Mouse (Mus musculus): ENCODE data around the gene C330021F23Rik. TPM values are rescaled to one million over a fixed set of nuclear protein-coding genes. Genes with fewer than 3 reads are reported as not detected.
"Not testable (repeated sequence)": the region's sequence is repeated elsewhere in the genome, so short reads cannot be mapped to it uniquely, and the experiment has no call there.

The C330021F23Rik gene
- total RNA-seq, 2 experiments from 2014 or later = not detected

DNA sequence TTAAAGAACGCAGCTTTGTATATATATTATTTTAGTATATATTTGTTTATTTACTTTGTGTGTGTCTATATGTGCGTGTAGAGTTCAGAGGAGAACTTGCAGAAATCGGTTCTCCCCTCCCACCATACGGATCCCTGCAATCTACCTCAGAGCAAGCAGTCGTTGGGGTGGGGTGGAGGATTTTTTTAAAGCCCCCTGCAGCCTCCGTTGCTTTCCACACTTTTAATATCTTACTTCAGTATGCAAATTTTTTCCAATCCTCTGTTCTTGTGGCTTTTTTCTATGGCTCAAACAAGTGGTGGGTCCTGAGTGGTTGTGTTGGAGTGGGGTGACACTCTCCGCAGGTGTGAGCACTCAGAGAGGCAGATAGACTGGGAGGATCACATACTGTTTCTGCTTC, 588 bp downstream of the C330021F23Rik start:
- TF ChIP-seq CTCF (IDR thresholded peaks at IDR 0.05) = no peak
- no peak overlapping the region for H3K27ac ChIP-seq
- no peak overlapping the region for H3K4me3 ChIP-seq
- intact Hi-C loops (cut with DNase I) = no loop called here
- no peak for DNase-seq (ENCODE audit: extremely low spot score in 1 of 2, low spot score in 2 of 2)

GRCm38 (mm10) chr8:3569784-3570183, 2.0 kb downstream of the C330021F23Rik start:
- TF ChIP-seq CTCF (IDR thresholded peaks at IDR 0.05) = no peak
- no peak for DNase-seq (ENCODE audit: extremely low spot score in 1 of 2, low spot score in 2 of 2)
- Histone ChIP-seq H3K27ac (no peak overlapping the region), H3K4me3 (no peak overlapping the region)
- intact Hi-C loops (cut with DNase I) = no loop called here

GRCm38 (mm10) chr8:3574546-3574945, 6.8 kb downstream of the C330021F23Rik start:
- intact Hi-C loops (cut with DNase I) = no loop called here
- Histone ChIP-seq H3K27ac (no peak overlapping the region), H3K4me3 (no peak overlapping the region)
- no peak for DNase-seq (ENCODE audit: extremely low spot score in 1 of 2, low spot score in 2 of 2)
- TF ChIP-seq CTCF (IDR thresholded peaks at IDR 0.05) = no peak

GRCm38 (mm10) chr8:3576211-3576960, 8.6 kb downstream of the C330021F23Rik start:
- Histone ChIP-seq H3K27ac (no peak overlapping the region), H3K4me3 (no peak overlapping the region)
- no peak for TF ChIP-seq CTCF (IDR thresholded peaks at IDR 0.05)
- no peak for DNase-seq (ENCODE audit: extremely low spot score in 1 of 2, low spot score in 2 of 2)
- intact Hi-C loops (cut with DNase I) = no loop called here

DNA sequence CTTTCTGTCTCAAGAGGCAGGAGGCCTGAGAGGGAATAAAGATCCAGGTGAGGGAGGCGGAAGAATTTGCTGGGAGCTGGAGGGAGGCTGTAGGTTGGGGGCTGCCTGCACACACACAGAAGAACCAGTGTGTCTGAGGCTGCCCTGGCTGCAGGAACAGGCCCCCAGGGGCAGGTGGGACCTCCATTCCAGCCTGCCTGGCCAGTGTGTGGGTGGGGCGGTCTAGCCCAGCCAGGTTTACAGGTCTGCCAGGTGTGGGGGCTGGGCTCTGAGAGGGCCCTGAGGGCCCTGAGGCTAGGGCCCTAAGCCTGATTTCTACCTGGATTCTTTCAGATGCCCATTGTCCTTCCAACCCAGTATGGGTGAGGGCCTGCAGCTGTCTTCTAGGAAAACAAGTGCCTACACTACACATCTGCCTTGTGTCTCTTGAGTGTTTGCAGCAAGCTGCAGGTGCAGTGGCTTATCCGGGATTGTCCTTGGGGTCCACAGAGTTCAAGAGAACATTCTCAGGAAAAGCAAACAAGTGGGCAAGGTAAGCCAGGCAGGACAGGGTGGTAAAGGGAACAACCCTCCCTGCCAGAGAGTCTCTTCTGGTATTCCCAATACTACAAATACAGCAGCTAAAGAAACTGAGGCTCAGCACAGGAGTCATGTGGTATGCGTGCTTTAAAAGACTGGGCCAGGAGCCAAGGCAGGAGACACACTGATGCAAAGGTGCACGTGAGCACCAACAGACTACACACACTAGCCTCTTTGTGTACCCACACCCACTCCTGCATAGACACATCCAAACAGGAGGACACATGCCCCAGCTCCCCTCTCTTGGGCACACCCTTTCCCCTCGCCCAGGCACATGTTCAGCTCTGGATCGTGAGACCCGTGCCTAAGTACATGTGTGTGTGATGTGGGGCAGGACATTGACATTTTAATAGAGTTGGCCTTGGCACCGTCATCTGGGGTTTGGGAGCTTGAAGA, 11.9 kb downstream of the C330021F23Rik start:
- intact Hi-C loops (cut with DNase I) = no loop called here

DNA sequence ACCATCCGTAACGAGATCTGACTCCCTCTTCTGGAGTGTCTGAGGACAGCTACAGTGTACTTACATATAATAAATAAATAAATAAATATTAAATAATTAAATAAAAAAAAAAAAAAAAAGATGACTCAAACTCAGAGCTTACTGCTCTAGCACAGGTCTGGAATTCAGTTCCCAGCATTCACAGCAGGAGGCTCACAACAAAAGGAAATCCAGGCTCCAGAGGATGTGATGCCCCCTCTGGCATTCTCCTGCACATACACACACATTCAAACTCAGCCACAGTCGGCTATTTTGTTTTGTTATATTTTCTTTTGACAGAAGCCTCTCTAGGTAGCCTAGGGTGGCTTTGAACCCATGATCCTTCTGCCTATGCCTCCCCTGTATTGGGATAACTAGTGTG, 14.2 kb downstream of the C330021F23Rik start:
- DNase-seq (ENCODE audit: extremely low spot score in 1 of 2, low spot score in 2 of 2); intact Hi-C loops (cut with DNase I); H3K27ac ChIP-seq; H3K4me3 ChIP-seq: not testable (repeated sequence)

More for the DNA sequence above, 11.9 kb downstream of the C330021F23Rik start:
- TF ChIP-seq CTCF (IDR thresholded peaks at IDR 0.05) = no peak
- no peak overlapping the region for H3K4me3 ChIP-seq
- DNase-seq (ENCODE audit: extremely low spot score in 1 of 2, low spot score in 2 of 2) = no peak
- H3K27ac ChIP-seq = no peak overlapping the region

DNA sequence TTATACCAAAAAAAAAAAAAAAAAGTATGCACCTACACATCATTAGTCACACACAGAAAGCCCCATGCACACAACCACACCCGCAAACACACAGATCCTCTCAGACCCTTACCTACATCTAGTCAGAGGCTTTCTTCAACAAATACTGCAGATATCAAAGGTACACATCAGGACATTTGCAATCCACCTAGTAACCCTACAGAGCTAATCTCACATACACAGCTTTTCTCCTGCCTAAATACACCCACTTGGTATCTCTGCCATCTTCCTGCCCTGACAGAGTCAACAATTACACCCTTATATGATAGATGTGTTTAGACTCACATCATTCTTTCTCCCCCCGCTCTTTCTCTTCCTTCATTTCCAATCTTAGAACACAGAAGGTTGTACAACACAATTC, 18.7 kb downstream of the C330021F23Rik start:
- no peak for DNase-seq (ENCODE audit: extremely low spot score in 1 of 2, low spot score in 2 of 2)
- Histone ChIP-seq H3K27ac (no peak overlapping the region), H3K4me3 (no peak overlapping the region)
- intact Hi-C loops (cut with DNase I) = no loop called here
- TF ChIP-seq CTCF (IDR thresholded peaks at IDR 0.05) = no peak

DNA sequence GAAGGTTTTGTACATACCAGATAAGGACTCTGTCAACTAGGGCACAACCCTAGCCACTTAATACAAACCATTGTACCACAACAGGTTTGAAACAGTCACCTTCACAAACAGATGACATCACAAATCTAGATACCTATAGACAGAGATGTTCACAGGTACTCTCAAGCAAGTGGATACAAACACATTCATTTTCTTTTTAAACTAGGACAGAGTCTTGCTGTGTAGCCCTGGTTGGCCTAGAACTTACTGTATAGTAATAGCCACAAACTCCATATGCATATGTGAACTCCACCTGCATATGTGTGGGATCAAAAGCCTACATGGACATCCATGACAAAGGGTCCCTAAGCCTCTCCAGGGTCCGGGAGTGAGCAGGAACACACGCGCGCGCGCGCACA, 19.2 kb downstream of the C330021F23Rik start, which contains the start of gene Camsap3:
Gene Camsap3 (plus strand): TSS at position 301 of the 398 bp plus-strand sequence.
- intact Hi-C loops (cut with DNase I) = no loop called here
- peak within 1 kb of the TSS; percentile 75 for H3K4me3 ChIP-seq
- DNase-seq (ENCODE audit: extremely low spot score in 1 of 2, low spot score in 2 of 2) = no peak
- no peak for TF ChIP-seq CTCF (IDR thresholded peaks at IDR 0.05)
- H3K27ac ChIP-seq = peak within 1 kb of the TSS; percentile 67

DNA sequence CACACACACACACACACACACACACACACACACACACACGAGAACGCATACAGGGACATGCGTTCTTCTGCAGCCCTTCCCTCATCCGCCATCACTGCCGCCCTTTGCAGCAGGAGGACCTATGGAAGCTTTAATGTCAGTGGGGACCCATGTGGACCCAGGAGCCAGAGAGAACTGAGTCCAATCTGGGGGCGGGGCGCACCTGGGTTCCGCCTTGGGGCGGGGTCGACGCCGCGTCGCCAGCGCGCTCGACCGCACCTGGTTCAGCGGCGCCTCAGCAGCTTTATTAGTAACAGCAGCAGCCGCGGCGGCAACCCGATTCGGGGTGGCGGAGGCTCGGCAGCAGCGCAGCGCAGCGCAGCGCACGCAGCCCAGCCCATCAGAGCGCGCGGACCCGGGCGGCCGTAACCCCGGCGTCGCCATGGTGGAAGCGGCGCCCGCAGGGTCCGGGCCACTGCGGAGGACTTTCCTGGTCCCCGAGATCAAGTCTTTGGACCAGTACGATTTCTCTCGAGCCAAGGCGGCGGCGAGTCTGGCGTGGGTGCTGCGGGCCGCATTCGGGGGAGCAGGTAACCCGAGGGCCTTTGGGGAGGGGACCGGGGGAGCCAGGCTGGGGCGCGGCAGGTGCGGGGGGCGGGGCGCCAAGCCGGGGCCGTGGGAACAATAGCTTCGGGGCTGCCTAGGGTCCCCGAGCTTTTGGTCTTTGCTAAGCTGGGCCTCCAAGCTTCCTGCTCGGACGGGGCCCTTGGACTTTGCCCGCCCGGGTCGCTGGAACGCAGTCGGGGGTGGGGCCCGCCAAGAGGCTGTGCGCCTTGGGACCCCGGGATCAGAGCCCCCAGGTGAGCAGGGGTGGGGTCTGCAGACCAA, 19.8 kb downstream of the C330021F23Rik start:
- peak; percentile 78 to 81 for DNase-seq (ENCODE audit: extremely low spot score in 1 of 2, low spot score in 2 of 2)
- TF ChIP-seq CTCF (IDR thresholded peaks at IDR 0.05) = no peak
- H3K27ac ChIP-seq = peak overlapping the region; percentile 67
- H3K4me3 ChIP-seq = peak overlapping the region; percentile 75
- intact Hi-C loops (cut with DNase I) = no loop called here

DNA sequence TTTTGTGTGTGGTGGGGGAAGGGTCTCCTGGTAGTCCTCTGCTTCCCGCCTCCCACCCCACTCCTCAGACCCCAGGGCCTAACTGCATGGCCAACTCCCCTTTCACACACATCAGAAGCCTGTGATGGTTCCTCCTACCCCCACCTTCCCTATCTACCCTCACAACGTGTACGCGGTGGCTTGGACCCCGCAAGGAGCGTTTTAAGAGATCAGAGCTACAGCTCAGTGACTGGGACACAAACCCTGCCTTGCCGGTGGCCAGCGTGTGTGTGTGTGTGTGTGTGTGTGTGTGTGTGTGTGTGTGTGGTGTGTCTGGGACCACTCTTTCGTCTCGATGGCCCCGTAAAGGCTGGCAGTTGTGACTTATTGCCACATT, 20.5 kb downstream of the C330021F23Rik start:
- H3K27ac ChIP-seq = peak overlapping the region; percentile 67
- peak in 1 of 2 experiments; percentile 14 for DNase-seq (ENCODE audit: extremely low spot score in 1 of 2, low spot score in 2 of 2)
- intact Hi-C loops (cut with DNase I) = no loop called here
- H3K4me3 ChIP-seq = peak overlapping the region; percentile 75
- TF ChIP-seq CTCF (IDR thresholded peaks at IDR 0.05) = no peak

DNA sequence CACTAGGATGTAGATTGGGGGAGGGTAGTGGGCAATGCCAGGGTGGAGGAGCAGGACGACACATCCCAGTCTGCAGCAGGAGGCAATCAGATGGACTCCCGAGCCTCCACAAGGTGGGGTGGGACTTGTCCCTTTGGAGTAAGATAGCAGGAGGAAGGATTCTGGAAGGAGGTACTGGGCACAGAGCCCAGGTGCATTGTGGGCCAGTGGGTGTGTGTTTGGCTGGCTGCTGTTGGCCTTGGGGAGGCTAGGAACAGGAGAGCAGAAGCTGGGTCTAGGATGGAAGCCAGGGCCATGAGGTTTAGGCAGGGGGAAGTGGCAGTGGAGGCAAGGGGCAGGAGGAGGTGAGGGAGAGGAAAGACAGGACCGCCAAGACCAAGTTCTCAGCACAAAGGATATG, 25.7 kb downstream of the C330021F23Rik start:
- no peak overlapping the region for H3K4me3 ChIP-seq
- intact Hi-C loops (cut with DNase I) = no loop called here
- TF ChIP-seq CTCF (IDR thresholded peaks at IDR 0.05) = no peak
- no peak overlapping the region for H3K27ac ChIP-seq
- no peak for DNase-seq (ENCODE audit: extremely low spot score in 1 of 2, low spot score in 2 of 2)

Data from left cerebral cortex, adult 2 months (tissue).